Comparison of ENCODE assay signal across 8 mouse cellular contexts in the genomic region with DNA sequence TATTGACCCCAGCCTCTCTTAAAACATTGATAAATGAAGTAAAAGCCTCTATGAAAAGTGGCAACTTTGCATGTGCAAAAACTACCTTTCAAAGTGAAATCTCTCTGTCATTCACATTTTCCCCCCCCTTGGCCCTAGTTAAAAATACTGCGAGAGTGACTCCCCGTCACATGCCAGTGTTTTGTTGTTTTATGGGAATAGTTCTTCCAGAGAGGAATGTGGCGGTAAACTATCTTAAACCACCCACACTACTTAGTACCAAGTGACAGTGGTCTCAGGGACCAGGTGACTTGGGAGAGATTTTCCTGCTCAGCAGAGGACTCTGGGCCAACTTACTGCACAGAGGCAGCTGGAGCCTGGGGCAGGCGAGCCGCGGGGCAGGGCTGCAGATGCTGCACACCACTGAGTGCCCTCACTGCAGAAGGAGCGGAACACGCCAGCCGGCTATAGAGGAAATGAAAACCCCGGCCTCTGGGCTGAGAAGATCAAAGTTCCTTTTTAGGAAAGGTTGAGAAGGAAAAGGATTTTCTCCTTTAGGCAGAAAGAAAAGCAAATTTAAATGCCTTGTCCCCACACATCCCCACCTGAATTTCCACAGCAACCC. TPM values are rescaled to one million over a fixed set of nuclear protein-coding genes. Genes with fewer than 3 reads are reported as not detected.
DNase-seq lines count a peak whose midpoint lies in the region; ATAC-seq lines count a peak whose summit lies in the region.

No protein-coding gene starts in this region.

- no peaks in the 10 kb centered on the region for H3K27me3 ChIP-seq in embryonic facial prominence, embryonic 15.5 days
- peaks cover 4% of the 10 kb centered on the region; the same call in 1 of the 2 replicates for H3K27me3 ChIP-seq in hindbrain, embryonic 15.5 days
- H3K27me3 ChIP-seq in lung, embryonic 16.5 days (ENCODE audit: control insufficient read depth, insufficient read depth, low read depth, low read length) = no peaks in the 10 kb centered on the region
- H3K27me3 ChIP-seq in stomach, embryonic 16.5 days (ENCODE audit: control insufficient read depth, insufficient read depth, low read length) = no peaks in the 10 kb centered on the region

- no peak overlapping the region for H3K4me2 ChIP-seq in embryonic facial prominence, embryonic 15.5 days (replicated peaks)
- peak overlapping the region; percentile 23; the same call in 1 of the 2 replicates for H3K4me2 ChIP-seq in hindbrain, embryonic 15.5 days
- peak overlapping the region; percentile 22; the same call in 1 of the 2 replicates for H3K4me2 ChIP-seq in lung, embryonic 16.5 days (ENCODE audit: low read depth, low read length)
- peak overlapping the region; percentile 37 for H3K4me2 ChIP-seq in stomach, embryonic 16.5 days (ENCODE audit: low read depth, low read length)

- peak; percentile 39 for DNase-seq in adrenal gland, adult 2 months
- no peak for DNase-seq in adrenal gland, adult 8-10 months
- no peak for DNase-seq in frontal cortex, postnatal 36 days (ENCODE audit: low spot score in 2 of 2)

- H3K4me1 ChIP-seq in embryonic facial prominence, embryonic 15.5 days = peaks cover 23% of the 10 kb centered on the region
- H3K4me1 ChIP-seq in hindbrain, embryonic 15.5 days (replicated peaks) = peaks cover 42% of the 10 kb centered on the region
- peaks cover 25% of the 10 kb centered on the region for H3K4me1 ChIP-seq in lung, embryonic 16.5 days (replicated peaks; ENCODE audit: control insufficient read depth, insufficient read depth, low read length)
- peaks cover 27% of the 10 kb centered on the region for H3K4me1 ChIP-seq in stomach, embryonic 16.5 days (ENCODE audit: control insufficient read depth, insufficient read depth, low read length)

- no peaks in the 10 kb centered on the region for H3K9me3 ChIP-seq in embryonic facial prominence, embryonic 15.5 days (replicated peaks)
- H3K9me3 ChIP-seq in hindbrain, embryonic 15.5 days = no peaks in the 10 kb centered on the region
- H3K9me3 ChIP-seq in lung, embryonic 16.5 days (ENCODE audit: control insufficient read depth, low read length) = no peaks in the 10 kb centered on the region
- H3K9me3 ChIP-seq in stomach, embryonic 16.5 days (replicated peaks; ENCODE audit: control insufficient read depth, low read length) = no peaks in the 10 kb centered on the region

- no peaks in the 10 kb centered on the region for H3K36me3 ChIP-seq in embryonic facial prominence, embryonic 15.5 days
- no peaks in the 10 kb centered on the region for H3K36me3 ChIP-seq in hindbrain, embryonic 15.5 days
- H3K36me3 ChIP-seq in lung, embryonic 16.5 days (ENCODE audit: control insufficient read depth, insufficient read depth, low read length) = no peaks in the 10 kb centered on the region
- no peaks in the 10 kb centered on the region for H3K36me3 ChIP-seq in stomach, embryonic 16.5 days (ENCODE audit: control insufficient read depth, insufficient read depth, low read length)

- H3K9ac ChIP-seq in embryonic facial prominence, embryonic 15.5 days = no peak overlapping the region
- H3K9ac ChIP-seq in hindbrain, embryonic 15.5 days = no peak overlapping the region
- H3K9ac ChIP-seq in lung, embryonic 16.5 days (ENCODE audit: low read length) = peak overlapping the region; percentile 15; the same call in 1 of the 2 replicates
- peak overlapping the region; percentile 9; the same call in 1 of the 2 replicates for H3K9ac ChIP-seq in stomach, embryonic 16.5 days (ENCODE audit: low read length)

- 0 out of 2 replicates have a peak overlapping the region, but pooled peaks have one; percentile 4 for H3K27ac ChIP-seq in embryonic facial prominence, embryonic 15.5 days (replicated peaks)
- H3K27ac ChIP-seq in hindbrain, embryonic 15.5 days (replicated peaks) = peak overlapping the region; percentile 37; the same call in 1 of the 2 replicates
- H3K27ac ChIP-seq in lung, embryonic 16.5 days (ENCODE audit: low read length) = peak overlapping the region; percentile 76
- peak overlapping the region; percentile 66 for H3K27ac ChIP-seq in stomach, embryonic 16.5 days (ENCODE audit: low read length)

- 31% methylated on average over 10 of the region's 10 CpGs for WGBS in embryonic facial prominence, embryonic 15.5 days
- 27% methylated on average over 10 of the region's 10 CpGs for WGBS in hindbrain, embryonic 15.5 days
- 38% methylated on average over 10 of the region's 10 CpGs for WGBS in lung, embryonic 16.5 days
- WGBS in stomach, embryonic 16.5 days = 40% methylated on average over 10 of the region's 10 CpGs

- H3K4me3 ChIP-seq in embryonic facial prominence, embryonic 15.5 days (replicated peaks) = no peak overlapping the region
- H3K4me3 ChIP-seq in hindbrain, embryonic 15.5 days = no peak overlapping the region
- H3K4me3 ChIP-seq in lung, embryonic 16.5 days (ENCODE audit: low read length) = no peak overlapping the region
- no peak overlapping the region for H3K4me3 ChIP-seq in stomach, embryonic 16.5 days (replicated peaks; ENCODE audit: low read length)

- ATAC-seq in embryonic facial prominence, embryonic 15.5 days (ENCODE audit: insufficient number of reproducible peaks, low FRiP score, low TSS enrichment, low read depth) = no peak
- ATAC-seq in hindbrain, embryonic 15.5 days (ENCODE audit: low FRiP score, low read depth) = no peak
- peak; percentile 61; the same call in 1 of the 2 replicates for ATAC-seq in lung, embryonic 16.5 days (ENCODE audit: low read depth)
- ATAC-seq in stomach, embryonic 16.5 days (ENCODE audit: insufficient read depth, low FRiP score) = no peak
- ATAC-seq in activated CD4-positive, CD25-positive, alpha-beta regulatory T cell, adult 4 months = no peak

RNA-seq across cellular contexts. Expression of a gene that starts 50.9 kb away (rescaled TPM):
- 10 to 100 TPM; 77.8 to 81.4 TPM for total RNA-seq in adrenal gland, adult 2 months (2021)
- 110 and 111 TPM in 2 replicates for polyA plus RNA-seq in adrenal gland, adult 2 months (2012; rRNA removed)
- total RNA-seq in adrenal gland, adult 8-10 months (2022) = 10 to 100 TPM; 63.2 to 74.7 (median 67.3) TPM
- polyA plus RNA-seq in embryonic facial prominence, embryonic 15.5 days (2015; fragmentation: Nextera tagmentation; extraction: Ambion mirVana) = 47.9 and 49.4 TPM in 2 replicates
- polyA plus RNA-seq in hindbrain, embryonic 15.5 days (2015; fragmentation: Nextera tagmentation; extraction: Ambion mirVana) = 54.4 and 61.9 TPM in 2 replicates
- 47.5 and 48.8 TPM in 2 replicates for polyA plus RNA-seq in lung, embryonic 16.5 days (2015; fragmentation: Nextera tagmentation; extraction: Ambion mirVana)
- polyA plus RNA-seq in stomach, embryonic 16.5 days (2015; fragmentation: Nextera tagmentation; extraction: Ambion mirVana) = 49.8 and 51.2 TPM in 2 replicates
- 10 to 100 TPM; 11.9 to 17.9 TPM for polyA plus RNA-seq in activated CD4-positive, CD25-positive, alpha-beta regulatory T cell, adult 4 months (2017; shearing (Covaris generic))

RNA-seq across cellular contexts. Expression of a gene that starts 55.2 kb away (rescaled TPM):
- total RNA-seq in adrenal gland, adult 2 months (2021) = 10 to 100 TPM; 19.2 to 26.1 TPM
- 9.8 and 11.6 TPM in 2 replicates for polyA plus RNA-seq in adrenal gland, adult 2 months (2012; rRNA removed)
- total RNA-seq in adrenal gland, adult 8-10 months (2022) = 10 to 100 TPM; 25.3 to 31.7 (median 26.4) TPM
- polyA plus RNA-seq in embryonic facial prominence, embryonic 15.5 days (2015; fragmentation: Nextera tagmentation; extraction: Ambion mirVana) = 31.9 and 35.0 TPM in 2 replicates
- 23.7 and 25.5 TPM in 2 replicates for polyA plus RNA-seq in hindbrain, embryonic 15.5 days (2015; fragmentation: Nextera tagmentation; extraction: Ambion mirVana)
- polyA plus RNA-seq in lung, embryonic 16.5 days (2015; fragmentation: Nextera tagmentation; extraction: Ambion mirVana) = 33.2 and 33.9 TPM in 2 replicates
- polyA plus RNA-seq in stomach, embryonic 16.5 days (2015; fragmentation: Nextera tagmentation; extraction: Ambion mirVana) = 32.3 and 35.8 TPM in 2 replicates
- polyA plus RNA-seq in activated CD4-positive, CD25-positive, alpha-beta regulatory T cell, adult 4 months (2017; shearing (Covaris generic)) = 10 to 100 TPM; 26.0 to 32.4 TPM

Comparison
In these comparisons a context has a peak if more than half of its experiments do, and no peak if none do; other contexts are left out.
1. H3K27ac ChIP-seq: peak in every context shown above with its lines; median percentile 76 in lung, embryonic 16.5 days; 66 in stomach, embryonic 16.5 days; 37 in hindbrain, embryonic 15.5 days; 4 in embryonic facial prominence, embryonic 15.5 days.
2. H3K9ac ChIP-seq: peak in lung, embryonic 16.5 days (single experiment) and stomach, embryonic 16.5 days (single experiment); none in embryonic facial prominence, embryonic 15.5 days (single experiment) and hindbrain, embryonic 15.5 days (single experiment).